Mouse (Mus musculus): Measurements from ENCODE around the gene Pard6b. TPM values are rescaled to one million over a fixed set of nuclear protein-coding genes. Genes with fewer than 3 reads are reported as not detected.
A peak's percentile ranks its signal among the peaks of the same experiment; 100 is the strongest.

Gene Pard6b
- polyA plus RNA-seq, 1 experiment from 2014 or later: 47.2 TPM

DNA sequence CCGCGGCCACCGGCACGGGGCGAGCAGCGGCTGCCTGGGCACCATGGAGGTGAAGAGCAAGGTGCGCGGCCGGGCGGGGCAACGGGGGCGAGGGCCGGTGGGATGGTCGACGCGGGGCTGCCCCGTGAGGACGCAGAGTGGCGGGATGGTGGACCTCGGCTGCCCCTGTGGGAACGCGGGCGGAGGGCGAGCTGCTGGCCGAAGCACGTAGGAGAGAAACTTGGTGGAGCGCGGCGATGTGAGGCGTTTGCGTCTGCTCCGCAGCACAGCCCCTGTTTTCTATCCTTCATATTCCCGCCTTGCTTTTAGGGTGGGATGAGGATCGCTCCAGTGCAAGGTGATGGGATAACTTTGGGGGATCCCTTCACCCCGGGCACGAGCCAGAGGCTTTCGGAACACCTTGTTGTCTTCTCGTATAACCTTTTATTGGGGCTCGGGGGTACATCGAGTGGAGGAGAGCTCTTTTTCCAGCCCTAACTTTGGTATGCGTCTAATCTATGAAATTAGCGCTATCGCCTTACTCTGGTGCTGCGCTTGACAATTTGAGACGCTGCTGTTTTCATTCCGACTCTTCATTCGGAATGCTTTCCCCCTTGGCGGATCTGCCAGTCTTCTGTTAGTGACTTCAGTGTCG is 612 bp downstream of the Pard6b start:
- DNase-seq (ENCODE audit: low spot score): no peak

GRCm38 (mm10) chr2:168081933-168082306 is 1.1 kb downstream of the Pard6b start:
- TF ChIP-seq EP300 (IDR thresholded peaks at IDR 0.05): no peak
- TF ChIP-seq CTCF (IDR thresholded peaks at IDR 0.05): no peak
- H3K27ac ChIP-seq (ENCODE audit: low read length): peak overlapping the region; percentile 96
- WGBS: 4% methylated on average over 14 of the region's 14 CpGs

More for the DNA sequence above, 612 bp downstream of the Pard6b start:
- peak overlapping the region; percentile 80 for H3K9ac ChIP-seq (replicated peaks; ENCODE audit: low read depth)
- 0 out of 2 replicates have a peak, but pooled peaks cover 6% of the 10 kb centered on the region for H3K27me3 ChIP-seq (replicated peaks; ENCODE audit: insufficient read depth, low read length)
- H3K4me1 ChIP-seq (ENCODE audit: insufficient read depth, low read depth, low read length): 0 out of 2 replicates have a peak, but pooled peaks cover 4% of the 10 kb centered on the region
- no peaks in the 10 kb centered on the region for H3K36me3 ChIP-seq (ENCODE audit: insufficient read depth, low read length)
- H3K27ac ChIP-seq (ENCODE audit: low read length): peak overlapping the region; percentile 96
- WGBS: under 1% methylated on average over 47 of the region's 49 CpGs
- TF ChIP-seq EP300 (IDR thresholded peaks at IDR 0.05) (no peak), CTCF (IDR thresholded peaks at IDR 0.05) (no peak)
- peak overlapping the region; percentile 74 for H3K4me3 ChIP-seq (ENCODE audit: low read depth, low read length)
- H3K4me2 ChIP-seq (replicated peaks; ENCODE audit: low read depth, low read length): peak overlapping the region; percentile 92
- ATAC-seq: no peak
- no peaks in the 10 kb centered on the region for H3K9me3 ChIP-seq (ENCODE audit: low read length)

GRCm38 (mm10) chr2:168083593-168083992 is 2.8 kb downstream of the Pard6b start:
- DNase-seq (ENCODE audit: low spot score) (peak; percentile 63), ATAC-seq (no peak)
- TF ChIP-seq CTCF (IDR thresholded peaks at IDR 0.05) (peak; percentile 54), EP300 (IDR thresholded peaks at IDR 0.05) (no peak; the same call in 1 of the 2 replicates)
- Histone ChIP-seq H3K9me3 (ENCODE audit: low read length) (no peaks in the 10 kb centered on the region), H3K4me3 (ENCODE audit: low read depth, low read length) (peak overlapping the region; percentile 74; the same call in 1 of the 2 replicates), H3K27ac (ENCODE audit: low read length) (peak overlapping the region; percentile 96; the same call in 1 of the 2 replicates), H3K27me3 (replicated peaks; ENCODE audit: insufficient read depth, low read length) (0 out of 2 replicates have a peak, but pooled peaks cover 6% of the 10 kb centered on the region), H3K4me2 (replicated peaks; ENCODE audit: low read depth, low read length) (peak overlapping the region; percentile 92; the same call in 1 of the 2 replicates), H3K9ac (replicated peaks; ENCODE audit: low read depth) (0 out of 2 replicates have a peak overlapping the region, but pooled peaks have one; percentile 13), H3K36me3 (ENCODE audit: insufficient read depth, low read length) (no peaks in the 10 kb centered on the region), H3K4me1 (ENCODE audit: insufficient read depth, low read depth, low read length) (no peaks in the 10 kb centered on the region)
- 51% methylated on average over 2 of the region's 2 CpGs for WGBS

More at GRCm38 (mm10) chr2:168081933-168082306, 1.1 kb downstream of the Pard6b start:
- ATAC-seq: no peak
- H3K36me3 ChIP-seq (ENCODE audit: insufficient read depth, low read length): no peaks in the 10 kb centered on the region
- peak overlapping the region; percentile 74 for H3K4me3 ChIP-seq (ENCODE audit: low read depth, low read length)
- DNase-seq (ENCODE audit: low spot score): no peak
- no peaks in the 10 kb centered on the region for H3K9me3 ChIP-seq (ENCODE audit: low read length)
- H3K4me2 ChIP-seq (replicated peaks; ENCODE audit: low read depth, low read length): peak overlapping the region; percentile 92
- 0 out of 2 replicates have a peak, but pooled peaks cover 6% of the 10 kb centered on the region for H3K27me3 ChIP-seq (replicated peaks; ENCODE audit: insufficient read depth, low read length)
- 0 out of 2 replicates have a peak, but pooled peaks cover 4% of the 10 kb centered on the region for H3K4me1 ChIP-seq (ENCODE audit: insufficient read depth, low read depth, low read length)
- peak overlapping the region; percentile 80 for H3K9ac ChIP-seq (replicated peaks; ENCODE audit: low read depth)

GRCm38 (mm10) chr2:168084228-168084627 is 3.4 kb downstream of the Pard6b start:
- Histone ChIP-seq H3K4me2 (replicated peaks; ENCODE audit: low read depth, low read length) (peak overlapping the region; percentile 92), H3K36me3 (ENCODE audit: insufficient read depth, low read length) (no peaks in the 10 kb centered on the region), H3K27ac (ENCODE audit: low read length) (no peak overlapping the region), H3K9me3 (ENCODE audit: low read length) (no peaks in the 10 kb centered on the region), H3K4me1 (ENCODE audit: insufficient read depth, low read depth, low read length) (no peaks in the 10 kb centered on the region), H3K9ac (replicated peaks; ENCODE audit: low read depth) (no peak overlapping the region), H3K27me3 (replicated peaks; ENCODE audit: insufficient read depth, low read length) (0 out of 2 replicates have a peak, but pooled peaks cover 6% of the 10 kb centered on the region), H3K4me3 (ENCODE audit: low read depth, low read length) (no peak overlapping the region; the same call in 1 of the 2 replicates)
- DNase-seq (ENCODE audit: low spot score) (no peak), ATAC-seq (no peak)
- TF ChIP-seq CTCF (IDR thresholded peaks at IDR 0.05) (no peak), EP300 (IDR thresholded peaks at IDR 0.05) (no peak)
- 78% methylated on average over 7 of the region's 7 CpGs for WGBS

DNA sequence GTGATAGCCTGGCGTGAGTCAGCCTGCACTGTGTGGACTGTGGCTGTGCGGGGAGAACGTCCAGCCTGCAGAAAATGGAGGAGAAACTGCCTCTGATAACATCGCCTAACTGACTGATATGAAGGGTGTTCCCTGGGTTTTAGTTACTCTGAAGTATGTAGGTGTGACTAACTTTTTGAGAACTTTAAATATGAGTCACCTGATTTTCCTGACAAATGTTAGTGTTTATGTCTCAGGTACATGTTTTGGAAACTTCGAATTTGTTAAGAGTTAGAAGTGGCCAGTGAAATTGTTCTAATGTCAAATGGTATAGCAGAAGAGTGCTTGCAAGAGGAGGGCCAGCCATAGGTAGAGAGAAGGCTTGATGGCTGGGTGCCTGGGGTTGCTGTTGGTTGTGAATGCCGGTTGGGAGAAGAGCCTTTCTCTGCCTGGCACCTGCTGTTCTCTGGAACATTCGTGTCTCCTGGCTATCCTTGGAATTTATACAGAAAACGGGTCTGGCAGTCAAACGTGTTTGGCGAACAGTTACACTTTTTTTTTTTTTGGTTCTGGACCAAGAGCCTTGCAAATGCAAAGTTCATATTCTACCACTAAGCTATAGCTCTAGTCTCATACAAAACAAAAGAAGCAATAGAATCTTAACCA is 4.9 kb downstream of the Pard6b start:
- peak; percentile 56 for DNase-seq (ENCODE audit: low spot score)
- Histone ChIP-seq H3K9me3 (ENCODE audit: low read length) (no peaks in the 10 kb centered on the region), H3K27ac (ENCODE audit: low read length) (peak overlapping the region; percentile 20; the same call in 1 of the 2 replicates), H3K9ac (replicated peaks; ENCODE audit: low read depth) (no peak overlapping the region), H3K36me3 (ENCODE audit: insufficient read depth, low read length) (no peaks in the 10 kb centered on the region), H3K27me3 (replicated peaks; ENCODE audit: insufficient read depth, low read length) (0 out of 2 replicates have a peak, but pooled peaks cover 6% of the 10 kb centered on the region), H3K4me1 (ENCODE audit: insufficient read depth, low read depth, low read length) (no peaks in the 10 kb centered on the region), H3K4me2 (replicated peaks; ENCODE audit: low read depth, low read length) (peak overlapping the region; percentile 92; the same call in 1 of the 2 replicates), H3K4me3 (ENCODE audit: low read depth, low read length) (no peak overlapping the region)
- 0 out of 2 replicates have a peak, but pooled peaks have one; percentile 3 for ATAC-seq
- TF ChIP-seq CTCF (IDR thresholded peaks at IDR 0.05) (no peak), EP300 (IDR thresholded peaks at IDR 0.05) (peak; percentile 60)
- 37% methylated on average over 10 of the region's 10 CpGs for WGBS

- 47% methylated on average over 6 of the region's 6 CpGs for WGBS
- Histone ChIP-seq H3K27me3 (replicated peaks; ENCODE audit: insufficient read depth, low read length) (0 out of 2 replicates have a peak, but pooled peaks cover 4% of the 10 kb centered on the region), H3K4me2 (replicated peaks; ENCODE audit: low read depth, low read length) (0 out of 2 replicates have a peak overlapping the region, but pooled peaks have one; percentile 18), H3K9me3 (ENCODE audit: low read length) (no peaks in the 10 kb centered on the region), H3K4me1 (ENCODE audit: insufficient read depth, low read depth, low read length) (no peaks in the 10 kb centered on the region), H3K27ac (ENCODE audit: low read length) (no peak overlapping the region), H3K4me3 (ENCODE audit: low read depth, low read length) (no peak overlapping the region), H3K9ac (replicated peaks; ENCODE audit: low read depth) (no peak overlapping the region), H3K36me3 (ENCODE audit: insufficient read depth, low read length) (no peaks in the 10 kb centered on the region)
- no peak for TF ChIP-seq CTCF (IDR thresholded peaks at IDR 0.05)
- TF ChIP-seq EP300 (IDR thresholded peaks at IDR 0.05): no peak
- ATAC-seq (no peak), DNase-seq (ENCODE audit: low spot score) (no peak)
Measured at GRCm38 (mm10) chr2:168086318-168086717, 5.5 kb downstream of the Pard6b start.
